Mouse (Mus musculus) erythroblast, embryonic 14.5 days (primary cell): ENCODE measurements around the gene Tnk2.
A peak's percentile ranks its signal among the peaks of the same experiment; 100 is the strongest.

Source experiments
- GATA1 ChIP-seq: IDR thresholded peaks from 2 replicates; pipeline ENCODE4 v1.6.1; 2012; ENCODE audit warnings: low read length, inconsistent platforms, mixed read lengths
- TAL1 ChIP-seq: IDR thresholded peaks from 3 replicates; pipeline ENCODE4 v1.6.1; 2012; ENCODE audit warnings: low read length, inconsistent platforms, mixed read lengths

- TF ChIP-seq TAL1 (peak; percentile 75), GATA1 (peak; percentile 74)
These were observed 31.6 kb upstream of the Tnk2 start for GRCm38 (mm10) chr16:32612052-32612451.
